Mouse (Mus musculus) cerebellum, adult 18-20 months (tissue): ENCODE data around the gene Brap.
"Not testable (repeated sequence)": the region's sequence is repeated elsewhere in the genome, so short reads cannot be mapped to it uniquely, and the experiment has no call there.

Experiments
- DNase-seq, 2 experiments: peaks; one replicate each; pipeline ENCODE4 v3.0.0; 2021

The Brap gene

DNA sequence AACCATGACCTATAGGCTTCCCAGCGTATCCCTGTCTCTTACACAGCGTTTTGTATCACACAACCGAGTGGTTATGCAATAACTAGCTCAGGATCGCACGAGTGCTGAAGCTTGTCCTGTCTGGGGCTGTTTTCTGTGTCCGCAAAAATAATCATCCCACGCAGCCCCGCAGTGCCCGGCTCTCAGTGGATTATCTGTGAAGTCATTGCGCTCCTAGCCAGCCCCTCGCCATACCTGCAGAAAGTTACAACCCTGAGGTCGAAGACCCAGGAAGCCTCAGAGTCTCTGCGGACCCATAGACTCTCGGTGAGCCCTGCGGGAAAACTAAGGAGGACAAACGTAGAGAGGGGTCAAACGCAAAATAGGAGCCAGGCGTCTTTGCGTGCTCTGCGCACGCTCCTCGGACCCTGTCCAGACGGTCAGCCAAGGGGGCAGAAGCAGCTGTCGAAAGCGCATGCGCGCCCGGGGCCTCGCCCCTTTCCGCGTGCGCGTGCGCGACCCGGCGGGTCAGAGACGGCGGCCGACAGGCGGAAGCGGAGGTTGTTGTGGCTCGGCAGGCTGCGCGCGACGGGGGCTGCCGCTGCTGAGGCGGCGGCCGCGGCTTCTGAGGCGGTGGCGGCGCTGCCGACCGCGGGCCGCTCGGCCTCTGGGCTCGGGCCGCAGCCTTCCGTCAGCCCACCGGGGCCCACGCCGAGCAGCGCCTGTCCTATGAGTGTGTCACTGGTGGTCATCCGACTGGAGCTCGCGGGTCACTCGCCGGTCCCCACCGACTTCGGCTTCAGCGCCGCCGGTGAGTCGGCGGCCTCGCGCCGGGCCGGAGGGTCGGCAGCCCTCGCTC is at the start of gene Brap, which contains the start of gene Acad10:
TSS of gene Brap (plus strand) at position 505 of the 838 bp plus-strand sequence.
TSS of gene Acad10 (minus strand) at position 456 of the 838 bp plus-strand sequence.
- peak; percentile 93 to 99 for DNase-seq

DNA sequence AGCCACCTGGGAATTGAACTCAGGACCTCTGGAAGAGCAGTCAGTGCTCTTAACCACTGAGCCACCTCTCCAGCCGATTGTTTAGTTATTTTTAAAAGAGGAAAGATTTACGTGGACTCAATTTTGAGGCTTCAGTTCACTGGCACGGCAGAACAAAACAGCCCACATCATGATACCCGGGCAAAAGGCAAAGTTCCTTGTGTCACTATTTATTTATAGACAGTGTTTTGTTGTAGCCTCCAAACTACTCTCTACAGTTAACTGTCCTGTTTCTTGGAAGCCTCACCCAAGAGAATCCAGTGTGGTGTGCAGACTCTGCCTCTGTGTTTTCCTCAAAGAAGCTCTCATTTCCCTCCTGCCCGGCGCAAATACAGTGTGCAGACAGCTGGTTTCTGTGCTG is 48.3 kb upstream of the Brap start:
- DNase-seq, result no peak

DNA sequence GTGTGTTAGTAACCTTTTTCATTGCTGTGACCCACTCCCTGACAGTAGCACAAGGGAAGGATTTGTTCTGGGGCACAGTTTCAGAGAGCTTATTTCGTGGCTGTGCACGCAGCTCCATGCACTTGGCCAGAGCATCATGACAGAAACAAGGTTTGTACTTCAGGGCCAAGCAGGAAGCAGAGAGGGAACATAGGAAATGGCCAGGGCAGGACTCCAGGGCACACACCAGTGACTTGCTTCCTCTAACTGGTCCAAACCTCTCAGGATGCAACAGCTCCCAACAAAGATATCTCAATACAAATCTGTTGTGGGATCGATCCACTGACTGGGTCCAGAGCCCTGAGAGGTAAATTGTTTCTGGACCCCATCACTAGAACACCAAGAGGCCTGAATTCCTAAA is 45.4 kb upstream of the Brap start:
- DNase-seq, result not testable (repeated sequence)

DNA sequence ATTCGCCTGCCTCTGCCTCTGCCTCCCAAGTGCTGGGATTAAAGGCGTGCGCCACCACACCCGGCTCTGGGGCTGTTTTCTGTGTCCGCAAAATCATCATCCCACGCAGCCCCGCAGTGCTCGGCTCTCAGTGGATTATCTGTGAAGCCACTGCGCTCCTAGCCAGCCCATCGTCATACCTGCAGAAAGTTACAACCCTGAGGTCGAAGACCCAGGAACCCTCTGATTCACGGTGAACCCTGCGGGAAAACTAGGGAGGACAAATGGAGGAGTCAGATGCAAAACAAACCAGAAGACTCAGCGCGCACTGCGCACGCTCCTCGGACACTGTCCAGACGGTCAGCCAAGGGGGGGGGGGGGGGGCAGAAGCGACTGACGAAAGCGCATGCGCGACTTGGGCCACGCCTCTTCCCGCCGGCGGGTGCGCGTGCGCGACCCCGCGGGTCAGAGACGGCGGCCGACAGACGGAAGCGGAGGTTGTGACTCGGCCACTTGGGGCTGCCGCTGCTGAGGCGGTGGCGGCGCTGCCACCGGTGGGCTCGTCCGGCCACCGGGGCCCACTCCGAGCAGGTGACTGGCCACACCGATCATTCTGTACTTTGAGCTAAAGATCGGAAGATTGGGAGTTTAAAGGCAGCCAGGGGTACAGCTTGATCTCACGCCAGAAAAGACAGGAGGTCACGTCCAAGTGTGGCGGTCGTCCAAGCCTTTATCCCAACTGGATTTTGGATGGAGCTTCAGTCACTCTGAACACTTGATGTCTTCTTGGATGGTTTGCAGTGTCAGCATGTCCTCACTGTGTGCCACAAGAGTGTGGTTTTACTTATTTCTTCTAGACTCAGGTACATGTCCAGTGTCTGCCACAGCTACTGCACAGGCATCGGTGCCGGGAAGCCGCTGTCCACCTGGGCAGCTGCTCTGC is 41.5 kb upstream of the Brap start, which contains the start of gene Acad12:
TSS of gene Acad12 (minus strand) at position 347 of the 922 bp plus-strand sequence.
- DNase-seq, result peak; percentile 87 to 91

DNA sequence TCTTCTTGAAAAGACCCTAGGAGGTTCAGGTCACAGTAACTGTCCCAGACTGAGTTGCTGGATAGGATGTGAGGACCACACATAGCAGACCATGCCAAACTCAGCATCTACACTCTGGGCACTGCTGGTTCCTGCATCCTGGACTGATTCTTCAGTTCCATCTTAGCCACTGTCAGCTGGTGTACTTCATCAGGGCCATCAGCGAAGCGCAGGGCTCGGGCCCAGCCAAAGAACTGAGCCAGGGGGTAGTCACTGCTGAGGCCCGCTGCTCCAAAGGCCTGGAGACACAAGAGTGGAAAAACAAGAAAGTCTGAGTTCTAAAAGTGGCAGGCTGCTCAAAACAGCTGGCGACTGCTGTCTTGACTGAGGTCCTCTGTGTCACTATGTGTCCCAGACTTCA is 39.3 kb upstream of the Brap start:
- no peak for DNase-seq

DNA sequence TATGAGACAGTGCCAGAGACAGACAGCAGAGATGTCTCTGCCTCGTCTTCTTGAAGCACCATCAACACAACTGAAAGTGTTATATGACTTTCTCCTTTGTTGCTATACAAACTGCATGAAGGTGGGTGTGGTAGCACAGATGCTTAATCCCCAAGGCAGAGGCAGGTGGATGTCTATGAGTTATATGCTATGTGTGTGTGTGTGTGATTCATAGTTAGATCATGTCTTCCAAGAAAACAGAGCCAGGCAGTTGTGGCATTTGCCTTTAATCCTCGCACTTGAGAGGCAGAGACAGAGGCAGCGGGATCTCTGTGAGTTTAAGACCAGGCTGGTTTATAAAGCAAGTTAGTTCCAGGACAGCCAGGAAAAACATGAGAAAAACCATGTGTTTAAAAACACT is 37.1 kb upstream of the Brap start:
- DNase-seq, result no peak

DNA sequence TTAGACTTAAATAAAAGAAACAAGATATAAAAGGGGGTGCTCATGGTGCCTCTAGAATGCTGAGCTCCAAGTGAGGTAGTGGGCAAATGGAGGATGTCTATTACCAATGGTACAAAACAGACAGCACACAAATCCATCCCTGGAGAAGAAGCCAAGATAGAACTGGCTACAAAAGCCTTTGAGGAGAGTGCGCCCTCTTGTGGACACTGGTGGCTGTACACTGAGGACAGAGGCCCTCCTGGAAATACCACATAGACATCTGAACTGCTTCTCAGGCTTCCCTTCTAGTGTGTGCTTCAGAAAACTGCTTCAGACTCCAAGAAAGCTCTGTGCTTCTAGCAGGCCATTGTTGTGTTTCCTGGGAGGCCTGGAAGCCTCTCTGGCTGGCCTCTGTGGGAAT is 32.5 kb upstream of the Brap start:
- DNase-seq, result peak; percentile 78

DNA sequence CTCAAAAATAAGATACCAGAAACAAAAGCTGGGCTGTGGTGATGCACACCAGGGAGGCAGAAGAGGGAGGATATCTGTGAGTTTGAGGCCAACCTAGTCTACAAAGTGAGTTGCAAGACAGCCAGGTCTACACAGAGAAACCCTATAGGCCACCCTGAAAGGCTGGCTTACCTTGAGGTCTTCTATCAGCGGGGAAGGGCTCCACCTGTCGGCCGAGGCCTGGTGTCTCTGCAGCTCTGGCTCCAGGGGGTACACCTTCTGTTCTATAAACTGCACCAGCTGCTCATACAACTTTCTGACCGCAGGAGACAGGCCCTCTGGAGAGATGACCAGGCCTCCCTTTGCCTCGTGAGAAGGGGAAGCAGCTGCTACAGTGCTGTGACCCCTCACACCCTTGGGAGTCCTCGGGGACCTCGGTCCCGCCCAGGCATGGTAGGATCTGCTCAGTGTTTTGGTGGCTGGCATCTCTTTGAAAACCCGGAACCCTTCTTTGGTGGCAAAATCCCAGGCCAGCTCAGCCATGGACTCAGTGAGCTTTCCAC is 29.2 kb upstream of the Brap start:
- peak in 1 of 2 experiments; percentile 13 for DNase-seq

DNA sequence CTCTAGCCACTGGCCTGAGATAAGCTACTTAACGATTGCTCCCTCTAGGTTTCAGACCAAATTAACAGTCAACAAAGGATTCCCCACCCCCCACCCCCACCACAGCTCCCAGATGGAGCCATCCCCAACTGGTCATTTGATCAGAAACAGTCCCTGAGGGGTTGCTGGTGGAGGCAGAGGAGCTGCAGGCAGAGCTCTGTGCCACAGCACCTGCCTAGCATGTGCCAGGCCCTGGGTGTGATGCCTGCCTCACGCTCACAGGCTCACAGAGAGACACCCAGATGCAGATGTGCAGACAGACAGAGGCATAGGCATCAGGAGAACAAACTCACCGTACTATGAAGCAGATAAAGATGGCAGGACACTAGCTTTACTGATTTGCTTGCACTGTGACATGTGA is 27.6 kb upstream of the Brap start:
- no peak for DNase-seq

DNA sequence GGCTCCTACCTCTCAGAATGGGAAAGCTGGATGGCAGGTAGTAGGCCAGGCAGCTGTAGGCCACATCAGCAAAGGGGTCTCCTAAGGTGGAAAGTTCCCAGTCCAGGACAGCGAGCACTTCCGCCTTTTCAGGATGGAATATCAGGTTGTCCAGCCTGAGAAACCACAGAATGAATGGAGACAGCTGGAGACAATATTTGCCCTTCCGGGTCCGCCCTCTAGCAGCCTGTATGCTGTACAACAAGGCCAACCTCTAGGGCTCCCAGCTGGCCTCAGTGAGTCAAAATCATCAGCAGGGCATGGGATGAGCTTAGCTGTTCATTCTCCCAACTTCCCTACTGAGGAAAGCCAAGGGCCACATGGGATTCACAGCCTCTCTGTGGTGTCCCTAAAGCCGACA is 25.7 kb upstream of the Brap start:
- DNase-seq, result no peak

DNA sequence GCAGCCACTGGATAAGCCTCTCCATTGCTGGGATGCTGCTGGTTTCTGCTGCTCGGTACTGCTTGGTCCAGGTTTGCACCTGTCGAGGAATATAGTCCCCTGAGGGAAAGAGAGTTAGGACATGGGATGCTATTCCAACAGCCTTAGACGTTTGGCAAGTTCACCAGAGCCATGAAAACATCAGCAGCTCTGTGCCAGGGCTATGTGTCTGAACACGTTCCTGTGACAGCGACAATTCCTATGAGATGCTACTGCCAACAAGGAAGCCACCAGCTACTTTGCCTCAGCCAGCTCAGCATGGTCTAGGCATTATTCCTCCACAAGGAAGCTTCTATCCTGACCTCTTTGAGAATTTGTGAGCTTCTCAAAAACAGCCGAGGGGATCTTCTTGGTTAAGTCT is 23.1 kb upstream of the Brap start:
- no peak for DNase-seq

DNA sequence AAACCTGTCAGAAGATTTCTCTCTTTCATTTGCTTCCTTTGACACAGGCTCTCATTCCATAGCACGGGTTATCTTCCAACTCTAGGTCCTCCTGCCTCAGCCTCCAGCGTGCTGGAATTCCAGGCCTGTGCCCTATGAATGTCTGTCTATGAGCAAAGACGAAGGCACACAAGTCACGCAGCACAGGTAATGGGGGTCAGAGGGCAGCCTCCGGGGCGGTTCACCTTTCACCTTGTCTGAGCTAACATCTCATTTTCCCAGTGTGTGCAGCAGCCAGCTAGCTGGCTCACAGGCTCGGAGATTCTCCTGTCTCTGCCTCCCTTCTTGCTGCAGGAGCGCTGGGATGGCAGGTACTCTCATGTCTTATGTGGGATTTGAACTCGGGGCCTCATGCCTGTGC is 20.8 kb upstream of the Brap start:
- no peak for DNase-seq

DNA sequence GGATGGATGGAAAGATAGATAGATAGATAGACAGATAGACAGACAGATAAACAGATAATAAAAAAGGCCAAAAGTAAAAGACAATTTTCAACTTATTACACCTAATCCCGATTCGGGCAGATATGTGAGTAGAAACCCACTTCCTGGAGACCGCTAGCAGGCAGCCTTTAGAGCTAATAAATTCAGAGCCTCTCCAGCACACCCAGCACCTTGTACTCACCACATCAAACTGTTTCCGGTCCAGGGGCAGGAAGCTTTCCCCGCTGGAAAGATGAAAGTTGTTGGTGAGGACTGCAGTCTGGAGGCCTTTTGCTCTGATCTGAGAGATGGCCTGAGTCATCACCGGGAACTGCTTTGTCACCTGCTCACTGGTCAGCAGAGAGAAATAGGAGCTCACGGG is 11.2 kb upstream of the Brap start:
- no peak for DNase-seq

DNA sequence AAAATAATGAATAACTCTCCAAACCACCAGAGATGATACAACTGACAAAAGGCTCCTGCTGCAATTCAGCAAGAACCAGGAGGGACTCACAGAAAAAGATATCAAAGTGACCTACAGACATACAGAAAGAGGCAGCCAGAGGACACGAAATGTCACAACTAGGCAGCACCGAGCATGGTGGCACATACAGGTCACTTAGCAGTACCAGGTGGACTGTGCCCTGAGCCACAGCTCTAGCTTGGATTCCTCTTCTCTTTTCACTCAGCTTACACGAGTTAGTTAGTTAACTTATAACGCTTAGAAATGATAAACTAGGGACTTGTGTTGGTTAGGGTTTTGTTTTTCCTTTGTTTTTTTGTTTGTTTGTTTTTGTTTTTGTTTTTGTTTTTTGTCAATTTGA is 5.8 kb upstream of the Brap start:
- DNase-seq, result no peak

DNA sequence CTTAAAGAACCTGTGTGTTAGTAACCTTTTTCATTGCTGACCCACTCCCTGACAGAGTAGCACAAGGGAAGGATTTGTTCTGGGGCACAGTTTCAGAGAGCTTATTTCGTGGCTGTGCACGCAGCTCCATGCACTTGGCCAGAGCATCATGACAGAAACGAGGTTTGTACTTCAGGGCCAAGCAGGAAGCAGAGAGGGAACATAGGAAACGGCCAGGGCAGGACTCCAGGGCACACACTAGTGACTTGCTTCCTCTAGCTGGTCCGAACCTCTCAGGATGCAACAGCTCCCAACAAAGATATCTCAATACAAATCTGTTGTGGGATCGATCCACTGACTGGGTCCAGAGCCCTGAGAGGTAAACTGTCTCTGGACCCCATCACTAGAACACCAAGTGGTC is 3.5 kb upstream of the Brap start:
- not testable (repeated sequence) for DNase-seq

DNA sequence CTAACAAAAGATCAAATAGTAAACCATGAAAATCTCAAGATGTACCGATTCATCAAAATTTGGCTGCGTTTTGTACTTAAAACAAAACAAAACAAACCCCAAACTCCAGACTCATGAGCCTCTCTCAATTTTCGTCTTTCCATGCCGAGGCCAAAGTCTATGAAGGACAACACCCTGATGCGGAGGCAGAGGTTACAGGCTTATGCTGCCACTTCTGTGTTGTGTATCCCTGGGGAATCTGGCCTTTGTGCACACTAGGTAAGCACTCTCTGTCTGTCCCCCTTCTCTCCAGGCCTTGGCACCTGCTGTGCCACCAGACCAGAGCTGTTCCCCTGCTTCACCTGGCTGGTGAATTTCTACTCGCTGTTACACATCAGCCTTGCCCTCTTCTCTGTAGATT is 2.7 kb upstream of the Brap start:
- DNase-seq, result not testable (repeated sequence)

DNA sequence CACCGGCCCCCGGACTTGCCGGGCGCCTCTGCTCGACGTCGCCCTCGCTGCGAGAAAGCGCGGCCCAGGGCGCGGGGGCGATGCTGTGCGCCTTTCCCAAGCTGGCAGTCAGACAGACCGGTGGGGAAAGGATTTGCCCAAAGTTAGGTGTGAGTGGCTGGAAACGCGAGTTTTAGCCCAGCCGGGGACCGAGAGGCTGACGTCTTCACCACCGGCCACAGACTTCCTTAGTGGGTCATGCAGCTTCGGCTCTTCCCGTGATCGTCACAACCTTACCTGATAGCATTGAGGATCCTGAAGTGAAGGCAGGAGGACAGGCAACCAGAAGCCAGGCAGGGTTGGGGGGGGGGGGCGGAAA is 513 bp downstream of the Brap start:
- DNase-seq, result peak in 1 of 2 experiments; percentile 8

DNA sequence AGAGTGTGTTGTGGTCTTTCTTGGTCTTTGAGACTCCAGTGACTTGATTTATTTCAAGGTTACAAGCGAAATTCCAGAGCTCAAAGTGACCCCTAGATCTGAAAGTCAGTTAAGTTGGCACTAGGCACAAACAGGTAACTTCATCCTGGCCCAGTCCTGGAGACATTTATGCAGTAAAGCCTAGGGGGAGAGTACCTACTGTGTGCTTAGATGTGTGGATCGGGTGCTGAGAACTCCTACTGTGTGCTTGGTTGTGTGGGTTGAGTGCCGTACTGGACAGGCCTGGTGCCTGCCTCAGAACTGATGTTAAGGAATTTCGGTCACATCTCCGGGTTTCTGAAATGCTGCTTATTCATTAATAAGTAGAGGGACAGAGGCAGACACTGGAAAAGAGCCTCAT is 1.1 kb downstream of the Brap start:
- DNase-seq, result no peak

DNA sequence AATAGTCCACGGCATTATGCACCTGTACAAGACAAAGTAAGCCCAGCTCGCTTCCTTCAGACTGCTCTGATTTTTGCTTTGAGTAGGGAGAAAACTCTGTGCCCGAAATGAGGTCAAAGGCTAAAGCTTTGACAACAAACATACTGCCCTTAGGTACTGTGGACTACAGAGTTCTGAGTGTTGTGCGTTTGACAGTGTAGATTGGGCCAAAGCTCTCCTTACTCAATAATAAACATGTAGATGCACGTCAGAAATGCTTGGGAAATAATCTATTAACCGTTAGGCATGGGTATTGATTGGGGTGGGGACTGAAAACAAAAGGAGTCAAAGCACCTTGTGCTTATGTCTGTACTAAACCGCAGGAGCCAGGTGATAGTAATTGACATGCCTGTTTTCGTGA is 3.1 kb downstream of the Brap start:
- DNase-seq, result no peak

DNA sequence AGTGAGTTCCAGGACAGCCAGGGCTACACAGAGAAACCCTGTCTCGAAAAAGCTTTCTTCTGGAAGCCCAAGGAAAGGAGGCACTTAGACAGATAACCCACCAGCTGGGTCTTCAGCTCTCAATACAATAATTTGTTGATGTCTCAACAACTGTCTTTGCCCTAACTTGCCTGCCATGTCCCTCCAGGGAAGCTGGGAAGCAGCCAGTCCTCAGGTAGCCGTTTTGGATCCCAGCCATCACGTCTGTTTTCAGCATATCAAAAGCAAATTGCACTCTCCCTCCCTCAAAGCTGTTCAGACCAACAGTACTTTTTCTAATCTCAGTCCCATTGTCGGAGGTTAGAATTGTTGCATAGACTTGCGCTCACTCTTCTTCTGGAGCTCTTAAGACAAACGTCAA is 3.7 kb downstream of the Brap start:
- DNase-seq, result peak; percentile 46 to 52

DNA sequence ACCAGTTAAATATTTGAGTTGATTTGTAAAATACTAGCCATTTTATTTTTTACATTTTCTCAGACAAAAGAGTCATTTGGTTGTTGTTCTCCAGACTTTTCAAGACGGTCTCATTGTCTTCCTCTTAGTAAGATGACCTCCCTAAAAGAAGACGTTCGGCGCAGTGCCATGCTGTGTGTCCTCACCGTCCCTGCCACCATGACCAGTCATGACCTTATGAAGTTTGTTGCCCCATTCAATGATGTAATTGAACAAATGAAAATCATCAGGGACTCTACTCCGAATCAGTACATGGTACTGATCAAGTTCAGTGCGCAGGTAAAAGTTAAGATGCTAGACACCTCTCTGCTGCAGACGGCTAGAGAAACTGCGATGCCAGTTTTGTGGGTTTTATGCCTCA is 4.6 kb downstream of the Brap start:
- no peak for DNase-seq

DNA sequence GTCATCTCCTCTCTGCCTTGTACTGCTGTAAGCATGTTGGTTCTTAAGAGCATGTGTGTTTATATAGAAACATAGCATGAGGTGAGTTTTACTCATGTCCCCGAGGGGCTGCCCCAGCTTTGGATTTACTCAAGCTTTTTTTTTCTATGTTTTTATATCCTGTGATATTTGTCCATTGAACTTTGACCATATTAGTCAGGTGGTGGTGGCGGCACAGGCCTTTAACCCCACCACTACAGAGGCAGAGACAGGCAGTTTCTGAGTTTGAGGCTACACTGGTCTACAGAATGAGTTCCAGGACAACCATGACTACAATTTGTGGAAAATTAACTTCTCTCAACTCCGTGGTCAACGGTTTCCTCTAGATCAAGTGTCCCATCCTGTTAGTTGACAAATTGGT is 6.7 kb downstream of the Brap start:
- DNase-seq, result no peak

DNA sequence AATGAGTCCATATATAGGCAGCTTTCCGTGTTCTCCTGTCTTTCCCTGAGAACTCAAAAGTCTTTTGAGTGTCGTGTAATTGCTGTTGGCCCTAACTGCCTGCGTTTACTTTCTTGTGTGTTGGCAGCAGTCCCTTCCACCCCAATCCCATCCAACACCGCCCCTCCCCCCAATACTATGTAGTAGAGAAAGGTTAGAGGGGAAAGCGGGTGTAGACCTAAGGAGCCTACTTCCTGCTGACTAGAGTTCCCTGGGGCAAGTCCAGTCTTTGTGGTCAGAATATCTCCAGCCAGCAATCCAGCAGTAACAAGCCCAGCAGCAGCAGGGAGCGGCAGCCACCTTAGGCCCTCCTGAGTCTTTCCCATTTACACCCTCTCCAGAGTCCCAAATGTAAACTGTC is 8.0 kb downstream of the Brap start:
- DNase-seq, result no peak

DNA sequence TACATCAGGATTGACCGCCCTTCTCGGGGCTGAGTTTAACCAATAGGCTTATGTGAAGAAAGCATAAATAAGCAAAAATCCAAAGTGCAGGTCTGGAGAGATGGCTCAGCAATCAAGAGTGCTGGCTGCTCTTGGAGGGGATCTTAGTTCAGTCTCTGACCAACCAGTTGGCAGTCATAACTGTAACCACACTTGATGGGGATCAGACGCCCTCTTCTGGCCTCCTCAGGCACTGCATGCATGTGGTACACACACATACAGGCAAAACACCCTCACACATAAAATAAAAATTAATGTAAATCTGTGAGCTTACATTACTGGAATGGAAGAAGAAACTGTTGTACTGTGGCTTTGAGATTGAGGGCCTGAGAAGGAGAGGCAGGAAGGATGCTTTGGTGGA is 10.0 kb downstream of the Brap start:
- peak in 1 of 2 experiments; percentile 13 for DNase-seq
